Mouse (Mus musculus) brain, embryonic 14.5 days (tissue): ENCODE measurements around the gene Tnfrsf25.

Experiments
- CTCF ChIP-seq: fragments of 200-500 bp; IDR thresholded peaks from 2 replicates; pipeline ENCODE4 v1.5.1; 2012; ENCODE audit warnings: inconsistent platforms, mild to moderate bottlenecking, moderate library complexity, borderline replicate concordance; ENCODE audit not compliant: insufficient read depth, insufficient read length; ENCODE audit errors: extremely low read depth
- POLR2A ChIP-seq: fragments of 200-500 bp; IDR thresholded peaks from 2 replicates; pipeline ENCODE4 v1.6.1; 2012; ENCODE audit warnings: mild to moderate bottlenecking, inconsistent platforms, borderline replicate concordance; ENCODE audit not compliant: poor library complexity, insufficient read depth, insufficient read length, severe bottlenecking; ENCODE audit errors: extremely low read depth

- TF ChIP-seq CTCF (no peak), POLR2A (no peak)
These were observed 13.7 kb downstream of the Tnfrsf25 start for GRCm38 (mm10) chr4:152129395-152129930.
